Mouse (Mus musculus) myocyte (in vitro differentiated cells): ENCODE data around the gene Synpo2.

ENCODE experiments used
- MAX ChIP-seq: IDR thresholded peaks from one replicate; pipeline ENCODE4 v1.6.1; 2011; ENCODE audit warnings: low read depth, mild to moderate bottlenecking, control low read depth
- MYOD1 ChIP-seq, 3 experiments: IDR thresholded peaks; one replicate each; pipeline ENCODE4 v1.6.1; 2011; ENCODE audit warnings: control low read depth in 2 of 3, low read depth in 2 of 3, mild to moderate bottlenecking in 2 of 3, moderate library complexity in 1 of 3; ENCODE audit not compliant: insufficient read length in 2 of 3, control insufficient read depth in 1 of 3
- POLR2A ChIP-seq: IDR thresholded peaks from one replicate; pipeline ENCODE4 v1.6.1; 2011; ENCODE audit warnings: low read depth, mild to moderate bottlenecking, control low read depth, moderate library complexity; ENCODE audit not compliant: insufficient read length
- POLR2AphosphoS2 ChIP-seq: IDR thresholded peaks from one replicate; pipeline ENCODE4 v1.6.1; 2011; ENCODE audit warnings: low read depth, control low read depth; ENCODE audit not compliant: insufficient read length

GRCm38 (mm10) chr3:123176366-123177334 lies 59.3 kb downstream of the Synpo2 start:
- no peak for TF ChIP-seq POLR2A
- TF ChIP-seq MYOD1 (IDR thresholded peaks at IDR 0.05; ENCODE audit: control insufficient read depth in 1 of 3, insufficient read length in 2 of 3, low read depth in 2 of 3) = no peak
- TF ChIP-seq POLR2AphosphoS2 = no peak
- no peak for TF ChIP-seq MAX
